In the genomic region with DNA sequence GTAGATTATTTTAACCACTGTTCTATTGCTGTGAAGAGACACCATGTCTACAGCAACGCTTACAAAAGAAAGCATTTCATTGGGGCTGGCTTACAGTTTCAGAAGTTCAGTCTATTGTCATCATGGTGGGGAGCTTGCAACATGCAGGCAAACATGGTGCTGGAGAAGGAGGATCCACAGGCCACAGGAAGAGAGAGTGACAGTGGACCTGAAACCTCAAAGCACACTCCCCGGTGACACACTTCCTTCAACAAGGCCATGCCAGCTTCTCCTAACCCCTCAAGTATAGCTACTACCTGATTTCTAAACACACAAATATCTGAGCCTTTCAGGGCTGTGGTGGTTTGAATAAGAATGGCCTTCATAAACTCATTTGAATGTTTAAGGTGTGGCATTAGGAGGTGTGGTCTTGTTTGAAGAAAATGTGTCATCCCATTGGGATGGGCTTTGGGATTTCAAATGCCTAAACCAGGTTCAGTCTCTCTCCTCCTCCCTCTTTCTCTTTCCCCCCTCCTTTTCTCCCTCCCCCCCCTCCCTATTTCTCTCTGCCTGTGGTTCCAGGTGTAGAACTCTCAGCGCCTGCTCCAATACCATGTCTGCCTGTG, we compare ENCODE assay signal across 27 mouse cellular contexts.
DNase-seq lines count a peak whose midpoint lies in the region; ATAC-seq and TF ChIP-seq lines count a peak whose summit lies in the region.
"Had no signal": no experiment of that assay in that cellular context is flagged by ENCODE, and none has a peak within 500 bp of the region (broad histone marks: within the 10 kb centered on the region; RNA-seq: fewer than 3 reads in every experiment).

No protein-coding gene starts in this region.

- no peak for ATAC-seq in megakaryocyte, adult 5-6 weeks (ENCODE audit: poor library complexity, severe bottlenecking)
- no peak for ATAC-seq in kidney, embryonic 16.5 days (ENCODE audit: low FRiP score, low TSS enrichment)
- ATAC-seq: forebrain, embryonic 13.5 days; forebrain, embryonic 16.5 days; intestine, embryonic 15.5 days had no signal

- peak overlapping the region; percentile 72 for H3K27ac ChIP-seq in ES-E14 (ENCODE audit: insufficient read depth, low read depth, low read length, poor library complexity, severe bottlenecking)
- no peak overlapping the region for H3K27ac ChIP-seq in kidney, embryonic 16.5 days (ENCODE audit: low read length)
- H3K27ac ChIP-seq: forebrain, embryonic 10.5 days; forebrain, embryonic 13.5 days; gastrocnemius, adult 2 months; heart, adult 2 months; heart, embryonic 10.5 days; heart, embryonic 13.5 days; hindbrain, embryonic 12.5 days; hindbrain, embryonic 15.5 days; intestine, embryonic 15.5 days had no signal

- peak overlapping the region; percentile 74 for H3K4me3 ChIP-seq in megakaryocyte, embryonic 14.5 days (replicated peaks)
- no peak overlapping the region for H3K4me3 ChIP-seq in ES-E14 (ENCODE audit: insufficient read depth in 1 of 2, low read depth in 1 of 2, low read length in 2 of 2, poor library complexity in 1 of 2, severe bottlenecking in 1 of 2)
- no peak overlapping the region for H3K4me3 ChIP-seq in kidney, embryonic 16.5 days (ENCODE audit: low read length)
- H3K4me3 ChIP-seq: forebrain, embryonic 10.5 days; forebrain, embryonic 13.5 days; gastrocnemius, adult 2 months; heart, adult 2 months; heart, embryonic 10.5 days; heart, embryonic 13.5 days; hindbrain, embryonic 12.5 days; hindbrain, embryonic 15.5 days; intestine, embryonic 15.5 days had no signal

- no peak overlapping the region for H3K4me2 ChIP-seq in kidney, embryonic 16.5 days (replicated peaks; ENCODE audit: low read depth, low read length)
- H3K4me2 ChIP-seq: forebrain, embryonic 13.5 days; heart, embryonic 13.5 days; hindbrain, embryonic 12.5 days; hindbrain, embryonic 15.5 days; intestine, embryonic 15.5 days had no signal

- no peak for DNase-seq in ES-E14 (ENCODE audit: low read depth, low spot score)
- DNase-seq in ZHBTc4 (ENCODE audit: low read depth, low spot score): peak; percentile 70
- DNase-seq in heart, postnatal 4 days: no peak
- DNase-seq in spleen, adult 18-20 months: no peak
- DNase-seq in right cerebral cortex, postnatal 36 days (ENCODE audit: low spot score in 2 of 2): no peak
- DNase-seq: adrenal gland, adult 8-10 months; adrenal gland, postnatal 36 days; B cell, adult 2 months; cerebellum, adult 18-20 months; cerebellum, adult 9-10 months; gastrocnemius, adult 2 months; gastrocnemius, postnatal 25 days; heart, adult 2 months; heart, postnatal 14 days; kidney, adult 11 months had no signal

- peaks cover 36% of the 10 kb centered on the region for H3K9me3 ChIP-seq in megakaryocyte, embryonic 14.5 days
- no peaks in the 10 kb centered on the region for H3K9me3 ChIP-seq in ES-E14 (ENCODE audit: control insufficient read depth, insufficient read depth, low read depth, low read length)
- no peaks in the 10 kb centered on the region for H3K9me3 ChIP-seq in kidney, embryonic 16.5 days (ENCODE audit: low read length)
- H3K9me3 ChIP-seq: forebrain, embryonic 10.5 days; forebrain, embryonic 13.5 days; heart, embryonic 10.5 days; heart, embryonic 13.5 days; hindbrain, embryonic 12.5 days; hindbrain, embryonic 15.5 days; intestine, embryonic 15.5 days had no signal

- in situ Hi-C loops in ES-E14 (cut with MboI; ENCODE audit: low sequenced_read_pairs in 2 of 2, unreplicated experiment in 2 of 2): no loop called here

- WGBS in kidney, embryonic 16.5 days: 94% methylated on average over 3 of the region's 3 CpGs

- peaks cover 21% of the 10 kb centered on the region for H3K27me3 ChIP-seq in megakaryocyte, embryonic 14.5 days (replicated peaks)
- no peaks in the 10 kb centered on the region for H3K27me3 ChIP-seq in kidney, embryonic 16.5 days (ENCODE audit: insufficient read depth, low read length)
- H3K27me3 ChIP-seq: CH12.LX; forebrain, embryonic 13.5 days; heart, embryonic 13.5 days; hindbrain, embryonic 12.5 days; hindbrain, embryonic 15.5 days; intestine, embryonic 15.5 days had no signal

- peaks cover 82% of the 10 kb centered on the region for H3K4me1 ChIP-seq in megakaryocyte, embryonic 14.5 days
- peaks cover 25 to 31% of the 10 kb centered on the region in 2 experiments for H3K4me1 ChIP-seq in ES-E14 (ENCODE audit: control insufficient read depth in 2 of 2, insufficient read depth in 2 of 2, low read length in 2 of 2, poor library complexity in 1 of 2)
- H3K4me1 ChIP-seq in kidney, embryonic 16.5 days (ENCODE audit: insufficient read depth, low read length): 0 out of 2 replicates have a peak, but pooled peaks cover 3% of the 10 kb centered on the region
- H3K4me1 ChIP-seq: hindbrain, embryonic 15.5 days had no signal

- H3K9ac ChIP-seq in ES-E14 (ENCODE audit: insufficient read depth, low read depth, low read length, poor library complexity, severe bottlenecking): no peak overlapping the region
- no peak overlapping the region for H3K9ac ChIP-seq in kidney, embryonic 16.5 days (replicated peaks; ENCODE audit: low read length)
- H3K9ac ChIP-seq: forebrain, embryonic 13.5 days; heart, embryonic 13.5 days; hindbrain, embryonic 12.5 days; hindbrain, embryonic 15.5 days; intestine, embryonic 15.5 days had no signal

- H3K36me3 ChIP-seq in megakaryocyte, embryonic 14.5 days (replicated peaks; ENCODE audit: low read length): peaks cover 38% of the 10 kb centered on the region
- H3K36me3 ChIP-seq in ES-E14 (ENCODE audit: control insufficient read depth, insufficient read depth, low read length, poor library complexity, severe bottlenecking): no peaks in the 10 kb centered on the region
- no peaks in the 10 kb centered on the region for H3K36me3 ChIP-seq in kidney, embryonic 16.5 days (ENCODE audit: insufficient read depth, low read length)
- H3K36me3 ChIP-seq: forebrain, embryonic 10.5 days; heart, embryonic 13.5 days; hindbrain, embryonic 12.5 days; hindbrain, embryonic 15.5 days; intestine, embryonic 15.5 days had no signal

TF ChIP-seq in ES-E14, 5 proteins besides CTCF, POLR2A, EP300 and RAD21:
- TF ChIP-seq ZC3H11A (IDR thresholded peaks at IDR 0.05; ENCODE audit: borderline replicate concordance, low read depth, low read length): no peak
- no peak for TF ChIP-seq MAFK (IDR thresholded peaks at IDR 0.05; ENCODE audit: insufficient read depth, low read depth, low read length)
- no peak for TF ChIP-seq ZNF384 (IDR thresholded peaks at IDR 0.05; ENCODE audit: low read depth, low read length)
- TF ChIP-seq CHD2 (IDR thresholded peaks at IDR 0.05; ENCODE audit: low read depth, low read length): no peak
- TF ChIP-seq HCFC1 (IDR thresholded peaks at IDR 0.05; ENCODE audit: borderline replicate concordance, insufficient read depth, low read length): no peak
